Mouse (Mus musculus) kidney, adult 2 months (tissue): ENCODE results near the gene Lamc1.

Source experiments
- CTCF ChIP-seq: fragments of 200-500 bp; conservative IDR thresholded peaks from 2 replicates; pipeline ENCODE4 v1.5.1; 2011; ENCODE audit warnings: low read depth, mild to moderate bottlenecking, control low read depth, low read length, moderate library complexity, mixed read lengths; ENCODE audit not compliant: insufficient read depth, insufficient read length
- POLR2A ChIP-seq: fragments of 200-500 bp; IDR thresholded peaks from one replicate; pipeline ENCODE4 v1.6.1; 2011; ENCODE audit warnings: low read depth, low read length, control low read depth

- no peak for TF ChIP-seq POLR2A
- TF ChIP-seq CTCF: no peak
Observed at GRCm38 (mm10) chr1:153320121-153320520, 12.5 kb downstream of the Lamc1 start.
